Mouse (Mus musculus): Measurements from ENCODE around the gene Slc46a3.
A peak's percentile ranks its signal among the peaks of the same experiment; 100 is the strongest.

Slc46a3 gene

DNA sequence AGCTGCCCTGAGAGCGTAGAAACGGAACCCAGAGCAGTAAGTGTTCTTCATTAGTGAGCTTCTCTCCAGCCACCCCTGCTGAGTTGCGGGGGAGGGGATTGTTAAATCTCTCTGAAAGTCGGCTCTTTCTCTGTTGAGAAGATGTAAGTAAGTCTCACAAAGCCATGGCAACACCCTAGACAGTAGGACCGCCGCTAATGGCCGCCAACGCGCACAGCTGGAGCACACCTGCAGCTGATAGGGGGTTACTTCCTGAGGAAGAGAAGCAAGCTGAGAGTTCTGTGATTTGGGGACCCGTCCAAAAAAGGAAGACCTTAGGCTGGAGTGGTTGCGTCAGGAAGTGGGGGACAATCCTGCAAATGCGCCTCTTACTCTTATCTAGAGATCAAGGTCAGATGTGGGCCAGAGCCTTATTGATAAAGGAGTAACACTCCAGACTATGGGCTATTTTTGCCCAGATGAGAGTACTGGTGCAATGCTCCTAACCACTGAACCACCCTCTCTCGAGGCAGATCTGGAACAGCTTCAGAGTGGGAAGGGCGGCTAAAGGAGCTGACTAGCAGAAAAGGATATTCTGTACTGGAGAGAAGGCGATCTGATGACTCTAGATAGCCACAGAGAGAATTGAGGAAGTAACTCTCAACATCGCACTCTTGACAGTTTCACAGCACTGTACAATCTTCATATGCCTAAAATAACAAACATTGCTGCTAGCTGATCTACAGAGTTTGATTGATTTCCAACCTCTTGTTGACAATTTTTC is 1.0 kb upstream of the Slc46a3 start:
- DNase-seq (ENCODE audit: inconsistent ontology term) = no peak

DNA sequence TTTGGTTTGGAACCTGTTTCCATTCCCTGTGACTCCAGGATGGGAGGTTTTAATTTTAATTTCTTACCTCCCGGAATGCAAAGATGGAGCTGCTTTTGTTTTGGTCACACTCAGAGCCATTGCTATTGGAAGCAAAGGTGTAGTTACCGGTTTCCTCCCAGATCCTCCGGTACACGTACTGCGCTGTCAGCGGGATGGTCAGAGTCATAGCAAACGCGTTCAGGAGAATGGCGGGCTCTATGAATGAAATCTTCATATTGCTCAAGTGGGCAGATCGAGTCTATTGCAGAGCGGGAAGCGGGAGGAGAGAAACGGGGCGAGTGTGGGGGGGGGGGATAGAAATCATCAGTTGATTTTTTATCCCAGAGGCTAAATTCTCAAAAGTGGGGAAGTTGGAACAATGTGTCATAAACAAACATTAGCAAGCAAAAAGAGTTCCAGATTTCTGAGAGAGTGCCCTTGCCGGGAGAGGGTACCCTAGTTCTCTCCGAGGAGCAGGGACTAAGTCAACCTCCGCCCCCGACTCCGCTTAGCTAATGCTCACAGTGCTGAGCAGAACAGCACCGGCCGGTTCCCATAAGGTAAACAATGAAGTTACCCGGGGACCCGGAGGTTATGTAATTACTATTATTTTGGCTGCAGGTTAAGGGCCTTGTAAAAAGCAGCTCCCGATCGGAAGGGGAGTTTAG is 705 bp downstream of the Slc46a3 start:
- no peak for DNase-seq (ENCODE audit: inconsistent ontology term)

DNA sequence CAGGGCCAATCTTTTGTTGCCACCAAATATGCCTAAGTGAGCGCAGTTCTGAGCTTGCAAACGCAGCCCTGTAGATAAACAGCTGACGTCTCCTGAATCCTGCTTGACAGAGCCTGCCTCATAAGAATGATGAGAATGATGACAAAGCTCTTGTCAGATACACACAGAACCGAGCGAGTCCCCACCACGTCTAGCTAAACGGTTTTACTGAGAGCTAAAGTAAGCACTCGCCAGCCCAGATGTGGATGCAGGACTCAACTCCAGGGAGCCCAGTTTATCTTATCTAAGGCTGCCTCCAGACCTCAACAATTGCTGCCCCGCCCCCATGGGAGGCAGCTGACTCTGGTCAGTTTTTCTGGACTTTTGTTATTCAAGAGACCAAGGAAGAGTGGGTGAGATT is 1.5 kb downstream of the Slc46a3 start:
- DNase-seq (ENCODE audit: inconsistent ontology term) = no peak

DNA sequence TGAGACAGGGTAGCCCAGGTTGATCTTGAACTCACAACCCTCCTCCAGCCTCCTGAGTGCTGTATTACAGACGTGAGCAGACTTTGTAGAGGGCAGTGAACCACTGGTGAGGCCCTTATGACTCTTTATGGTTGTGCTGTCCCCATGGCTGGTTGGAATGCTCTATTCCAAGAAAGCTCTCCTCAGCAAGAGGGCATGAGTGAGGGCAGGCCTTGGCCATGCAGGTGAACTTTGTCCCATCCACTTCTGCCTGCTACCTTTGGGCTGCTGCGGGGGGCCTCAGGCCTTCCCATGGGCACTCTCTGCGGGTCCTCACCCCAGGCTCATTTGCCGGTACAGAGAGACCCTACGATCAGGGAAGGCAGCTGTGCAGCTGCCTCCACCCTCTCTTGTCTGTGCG is 1.9 kb downstream of the Slc46a3 start:
- DNase-seq (ENCODE audit: inconsistent ontology term) = no peak

DNA sequence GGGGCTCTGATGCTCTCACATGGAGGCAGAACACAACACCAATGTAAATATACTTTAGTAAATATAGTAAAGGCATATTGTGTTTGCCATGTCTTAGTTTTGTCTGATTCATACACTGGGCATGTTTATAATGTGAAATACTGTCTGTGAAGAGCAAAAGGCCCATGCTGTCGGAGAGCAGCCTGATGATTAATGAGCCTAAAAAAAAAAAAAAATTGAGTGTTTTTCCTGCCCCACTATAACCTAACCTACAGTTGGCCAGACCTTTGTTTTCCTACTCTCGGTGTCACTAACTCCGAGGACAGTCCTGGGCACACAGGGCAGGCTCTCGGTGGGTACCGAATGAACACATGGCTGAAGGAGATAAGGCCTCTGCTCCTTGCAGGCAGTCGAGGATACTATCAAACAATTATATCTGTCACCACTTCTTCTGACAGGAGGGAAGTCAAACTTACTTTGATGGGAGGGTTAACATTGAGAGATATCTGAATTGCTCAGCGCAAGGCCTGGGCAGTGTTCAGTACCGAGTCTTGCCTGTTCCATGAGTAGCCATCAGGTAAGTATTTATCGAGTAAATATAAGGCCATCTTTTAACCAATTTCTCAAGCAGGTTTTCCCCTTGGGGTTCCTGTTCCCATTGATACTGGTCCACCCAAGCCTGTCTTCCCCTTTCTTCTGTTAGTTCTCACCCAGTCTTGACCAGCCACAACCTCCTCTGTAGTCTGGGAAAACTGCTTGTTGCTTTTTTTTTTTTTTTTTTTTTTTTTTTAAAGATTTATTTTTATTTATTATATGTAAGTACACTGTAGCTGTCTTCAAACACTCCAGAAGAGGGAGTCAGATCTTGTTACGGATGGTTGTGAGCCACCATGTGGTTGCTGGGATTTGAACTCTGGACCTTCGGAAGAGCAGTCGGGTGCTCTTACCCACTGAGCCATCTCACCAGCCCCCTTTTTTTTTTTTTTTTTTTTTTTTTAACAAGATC is 6.0 kb downstream of the Slc46a3 start:
- DNase-seq (ENCODE audit: inconsistent ontology term) = no peak

DNA sequence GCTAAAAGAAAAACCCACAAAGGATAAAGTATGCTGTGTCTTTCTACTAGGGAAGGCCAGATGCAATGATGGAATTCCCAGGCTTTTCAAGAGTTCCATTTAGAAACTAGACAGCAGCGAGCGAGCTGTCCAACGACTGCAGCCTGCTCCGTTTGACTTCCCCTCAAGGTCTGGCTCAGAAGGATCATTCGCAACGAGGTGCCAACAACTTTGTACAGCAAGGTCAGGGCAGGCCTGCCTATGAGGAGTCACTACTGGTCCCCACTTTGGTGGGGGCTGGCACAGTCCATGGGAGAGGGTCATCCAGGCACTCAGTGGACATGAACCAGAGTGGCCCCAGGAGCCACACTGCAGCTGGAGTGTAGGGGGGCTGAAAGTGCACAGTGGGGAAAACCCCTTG is 11.0 kb downstream of the Slc46a3 start:
- no peak for DNase-seq (ENCODE audit: inconsistent ontology term)

DNA sequence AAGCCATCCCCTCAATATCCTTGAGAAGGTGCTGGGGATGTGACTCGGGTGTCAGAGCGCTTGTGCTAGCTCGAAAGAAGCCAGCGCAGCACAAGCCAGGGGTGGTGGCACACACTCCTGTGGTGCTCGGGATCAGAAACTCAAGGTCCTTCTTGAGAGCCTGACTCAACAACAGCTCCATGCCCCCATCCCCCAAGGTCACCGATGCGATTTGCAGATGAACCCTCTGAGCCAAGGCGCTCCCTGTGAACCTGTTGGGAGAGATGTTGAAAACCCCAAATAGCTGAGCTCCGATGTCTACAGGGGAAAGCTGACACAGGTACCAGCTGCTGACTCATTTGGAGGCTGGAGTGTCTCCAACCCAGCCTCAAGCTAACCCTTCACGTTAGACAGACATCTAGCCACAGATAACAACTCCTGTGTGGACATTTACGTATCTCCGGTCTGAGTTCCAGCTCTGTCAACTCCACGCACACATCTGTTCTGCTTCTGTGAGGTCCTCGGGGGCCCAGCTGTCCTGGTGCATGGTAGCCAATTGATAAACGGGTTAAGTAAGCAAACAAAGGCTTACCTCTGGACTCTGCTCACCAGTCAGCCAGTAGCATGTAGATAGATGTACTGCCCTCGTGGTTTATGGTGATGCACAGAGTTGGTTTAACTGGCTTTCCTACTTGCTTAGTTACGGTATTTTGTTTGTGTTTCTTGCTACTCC is 14.5 kb downstream of the Slc46a3 start:
- no peak for DNase-seq (ENCODE audit: inconsistent ontology term)

DNA sequence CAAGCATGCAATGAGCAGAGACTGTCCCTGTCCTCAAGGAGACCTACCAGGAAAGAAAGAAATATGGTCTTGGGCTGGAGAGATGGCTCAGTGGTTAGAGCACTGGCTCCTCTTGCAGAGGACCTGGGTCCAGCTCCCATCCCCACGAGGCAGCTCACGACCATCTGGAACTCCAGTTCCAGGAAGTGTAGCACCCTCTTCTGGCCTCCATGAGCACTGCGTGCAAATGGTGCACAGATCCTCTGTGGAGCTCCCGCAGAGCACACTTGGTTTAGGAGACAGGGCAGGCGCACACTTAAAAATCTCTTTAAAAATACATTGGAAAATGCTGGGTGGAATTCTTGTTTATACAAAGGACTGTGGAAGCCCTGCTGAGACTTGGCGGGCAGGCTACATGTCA is 17.1 kb downstream of the Slc46a3 start:
- DNase-seq (ENCODE audit: inconsistent ontology term) = no peak

DNA sequence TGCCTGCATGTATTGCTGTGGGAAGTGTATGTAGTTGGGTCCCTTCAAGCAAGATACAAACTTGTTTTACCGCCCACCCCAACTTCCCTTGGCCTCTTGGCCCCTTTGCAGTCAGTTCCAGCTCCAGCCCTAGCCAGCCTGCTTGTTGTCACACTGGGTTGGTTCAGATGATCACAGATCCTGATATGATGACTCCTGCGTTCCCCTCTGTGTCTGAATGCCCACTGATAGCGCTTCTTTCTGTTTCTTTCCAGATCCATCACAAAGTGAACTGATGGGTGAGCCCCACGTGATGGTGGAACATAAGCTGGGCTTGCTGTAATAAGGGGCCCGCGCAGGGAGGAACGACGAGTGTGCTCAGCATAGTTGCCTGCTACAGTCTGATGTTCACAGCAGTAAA is 19.4 kb downstream of the Slc46a3 start:
- no peak for DNase-seq (ENCODE audit: inconsistent ontology term)

DNA sequence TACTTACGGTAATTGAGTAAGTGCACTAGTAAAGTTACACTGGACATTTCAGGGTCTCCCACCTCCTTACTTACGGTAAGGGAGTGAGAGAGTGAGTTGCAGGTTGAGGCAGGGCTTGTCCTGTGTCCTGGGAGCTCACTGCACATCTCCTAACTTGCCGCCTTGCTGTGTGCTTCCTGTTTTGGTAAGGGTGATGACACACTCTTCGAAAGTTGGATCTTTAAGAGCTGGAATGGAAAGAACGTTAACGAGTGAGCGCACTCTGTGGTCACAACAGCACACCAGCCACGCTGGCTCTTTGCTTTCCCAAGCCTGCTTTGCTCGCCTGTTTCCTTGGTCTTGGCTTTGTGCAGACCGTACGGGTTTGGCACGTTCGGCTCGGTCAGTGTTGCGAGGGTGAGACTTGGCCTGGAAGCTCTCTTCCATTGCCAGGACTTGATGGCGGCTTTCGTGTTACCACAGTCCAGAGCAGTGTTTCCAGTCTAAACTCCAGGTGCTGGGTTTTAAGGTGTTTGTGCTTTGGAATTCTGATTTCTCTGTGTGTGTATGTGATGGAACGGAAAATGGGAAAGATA is 20.0 kb downstream of the Slc46a3 start:
- no peak for DNase-seq (ENCODE audit: inconsistent ontology term)

DNA sequence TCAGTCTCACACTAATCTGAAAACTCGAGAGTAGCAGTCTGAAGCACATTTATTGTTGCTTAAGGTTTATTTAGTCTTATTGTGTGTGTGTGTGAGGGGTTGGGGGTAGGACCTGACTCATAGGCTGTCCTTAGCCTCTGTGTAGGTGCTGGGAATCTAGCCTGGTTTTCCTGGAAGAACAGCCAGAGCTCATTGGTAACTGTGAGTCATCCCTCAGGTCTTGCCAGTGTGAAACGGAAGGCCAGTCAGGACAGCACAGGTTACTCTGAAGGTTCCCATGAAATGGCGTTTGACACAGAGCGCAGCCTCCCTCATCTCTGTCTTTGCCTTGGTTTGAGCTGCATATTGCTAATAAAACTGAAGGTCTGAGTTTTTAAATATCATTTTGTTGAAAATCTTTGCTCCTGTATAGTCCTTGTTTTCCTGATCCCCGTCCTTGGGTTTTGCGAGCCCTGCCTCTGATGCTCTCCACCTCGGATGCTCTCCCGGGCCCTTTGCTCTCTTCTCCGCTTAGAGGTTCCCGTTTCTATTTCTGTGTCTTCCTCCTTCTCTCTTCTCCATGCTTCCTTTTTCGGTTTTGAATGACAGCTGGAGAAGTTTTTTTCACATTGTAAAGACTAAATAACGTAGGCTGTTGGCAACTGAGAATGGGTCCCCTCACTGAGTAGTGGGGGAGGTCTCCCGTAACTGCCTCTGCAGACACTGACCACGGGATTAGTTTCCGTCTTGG is 23.4 kb downstream of the Slc46a3 start:
- DNase-seq (ENCODE audit: inconsistent ontology term) = no peak

DNA sequence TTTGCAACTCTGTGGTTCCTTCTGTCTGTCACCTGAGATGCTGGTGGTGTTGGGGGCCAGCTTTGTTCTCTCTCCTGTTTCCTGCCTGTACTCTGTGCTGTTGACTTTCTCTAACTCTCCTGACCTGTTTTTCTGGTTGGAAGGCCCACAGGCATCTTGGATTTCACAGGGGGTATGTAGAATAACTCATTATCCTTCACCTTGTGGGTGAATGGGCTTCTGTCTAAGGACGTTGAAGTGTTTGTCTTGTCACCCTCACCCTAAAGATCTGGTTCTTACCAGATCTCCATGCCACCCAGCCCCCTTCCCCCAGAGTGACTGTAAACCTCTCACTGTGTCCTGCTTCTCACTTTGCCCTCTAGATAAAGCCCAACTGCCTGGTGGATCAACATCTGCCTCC is 24.3 kb downstream of the Slc46a3 start:
- DNase-seq (ENCODE audit: inconsistent ontology term) = no peak

DNA sequence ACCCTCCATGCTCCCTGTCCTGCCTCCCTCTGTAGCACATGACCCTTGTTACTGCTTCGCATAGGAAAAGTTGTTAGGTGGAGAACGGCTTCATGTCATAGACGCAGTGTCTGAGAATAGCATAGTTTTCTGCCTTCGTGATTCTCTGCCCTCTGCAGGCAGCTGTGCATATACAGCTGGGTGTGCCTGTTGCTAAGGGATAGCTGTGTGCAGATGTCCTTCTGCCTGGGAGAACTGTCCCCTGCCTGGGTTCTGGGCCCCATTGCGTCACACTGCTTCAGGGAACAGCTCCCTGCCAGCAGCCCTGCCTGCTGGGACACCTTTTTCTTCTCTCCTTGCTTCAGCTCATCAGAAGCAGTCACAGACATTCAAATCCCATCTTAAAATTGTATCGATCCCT is 25.0 kb downstream of the Slc46a3 start:
- DNase-seq (ENCODE audit: inconsistent ontology term) = no peak

DNA sequence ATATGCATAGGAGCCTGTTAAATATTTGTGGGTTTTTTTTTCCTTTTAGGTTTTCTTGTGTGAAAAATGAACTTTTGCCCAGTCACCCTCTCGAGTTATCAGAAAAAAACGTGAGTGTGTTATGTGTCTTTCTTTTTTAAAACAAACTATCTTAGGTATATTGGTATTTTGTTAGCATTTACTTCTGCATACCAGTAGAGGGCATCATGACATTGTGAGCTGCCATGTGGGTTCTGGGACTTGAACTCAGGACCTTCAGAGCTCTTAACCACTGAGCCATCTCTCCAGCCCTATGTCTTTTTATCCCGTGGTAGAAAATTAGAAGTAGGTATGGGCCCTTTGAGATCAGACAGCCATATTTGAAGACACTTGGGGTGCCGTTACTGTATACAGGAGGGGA is 25.9 kb downstream of the Slc46a3 start:
- no peak for DNase-seq (ENCODE audit: inconsistent ontology term)

DNA sequence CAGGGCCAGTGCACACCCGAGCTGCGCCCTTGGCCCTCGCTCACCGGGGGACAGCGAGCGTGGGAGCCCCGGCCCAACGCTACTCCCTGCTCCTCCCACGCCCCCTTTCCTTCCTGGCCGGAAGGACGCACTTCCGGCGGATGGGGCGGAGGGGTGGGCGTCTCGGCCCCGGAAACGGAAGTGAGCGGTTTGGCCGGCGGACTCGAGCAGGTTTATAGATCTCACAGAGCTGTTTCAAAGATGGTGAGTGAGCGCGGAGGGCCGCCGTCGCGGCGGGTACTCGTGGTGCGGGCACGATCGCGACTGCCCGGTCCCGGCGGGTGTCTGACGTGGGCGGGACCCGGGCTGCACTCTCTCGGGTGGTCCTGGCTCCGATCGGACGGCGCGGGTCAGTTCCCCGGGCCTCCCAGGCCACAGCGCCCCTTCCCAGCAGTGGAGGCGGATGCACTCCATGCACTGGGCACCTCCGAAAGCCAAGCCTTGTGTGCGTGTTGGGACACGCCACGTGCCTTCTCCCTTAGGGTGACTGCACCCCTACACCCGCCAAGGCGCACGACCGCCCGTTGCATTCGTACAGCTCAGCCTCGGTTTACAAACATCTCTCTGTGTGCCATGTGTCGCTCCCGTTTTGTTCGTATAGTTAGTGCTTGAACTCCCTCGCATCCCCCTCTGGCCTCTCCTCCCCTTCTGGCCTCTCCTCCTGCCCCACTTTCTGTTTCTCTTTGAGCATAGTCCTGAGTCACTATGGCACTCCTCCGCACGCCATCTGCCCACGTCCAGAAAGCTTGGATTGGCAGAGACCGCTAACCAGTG is 34.0 kb downstream of the Slc46a3 start, which contains the start of gene Pomp:
Gene Pomp, plus strand, starts transcription at position 13 of the 813 bp plus-strand sequence.
- peak; percentile 96 for DNase-seq (ENCODE audit: inconsistent ontology term)

DNA sequence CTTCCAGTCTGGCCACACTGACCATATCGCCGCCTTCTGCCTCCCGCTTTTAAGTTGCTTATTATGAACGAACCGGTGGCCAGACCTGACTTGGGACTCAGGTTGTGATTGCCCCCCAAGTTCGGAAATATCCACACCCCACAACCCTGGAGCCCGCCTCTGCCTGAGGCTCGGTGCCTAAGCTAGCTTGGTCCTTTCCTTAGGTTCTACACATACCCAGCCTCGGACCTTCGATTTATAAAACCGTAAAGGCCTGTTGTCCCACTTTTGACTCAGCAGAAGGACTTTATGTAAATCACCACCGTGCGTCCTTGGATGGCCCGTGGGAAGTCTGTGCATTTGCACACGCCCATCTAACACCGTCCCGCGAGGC is 34.6 kb downstream of the Slc46a3 start:
- DNase-seq (ENCODE audit: inconsistent ontology term) = no peak

DNA sequence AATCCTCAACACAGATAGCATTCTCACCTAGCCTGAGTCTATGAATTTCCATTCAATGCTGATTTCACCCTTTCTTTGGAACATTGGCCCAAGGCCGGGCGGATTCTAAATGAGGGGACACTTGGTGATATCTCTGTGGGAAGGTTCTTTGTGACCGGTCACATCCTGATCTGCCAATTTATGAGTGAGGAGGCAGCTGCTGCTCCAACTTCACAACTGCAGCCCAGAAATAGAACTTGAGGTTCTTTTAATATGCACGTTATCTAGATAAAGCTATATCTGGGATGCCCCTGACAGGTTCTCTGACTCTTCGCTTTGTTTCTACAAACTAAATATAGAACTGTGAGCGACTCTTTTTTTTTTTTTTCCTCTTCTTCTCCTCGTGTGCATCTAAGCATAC is 44.4 kb downstream of the Slc46a3 start:
- DNase-seq (ENCODE audit: inconsistent ontology term) = no peak

DNA sequence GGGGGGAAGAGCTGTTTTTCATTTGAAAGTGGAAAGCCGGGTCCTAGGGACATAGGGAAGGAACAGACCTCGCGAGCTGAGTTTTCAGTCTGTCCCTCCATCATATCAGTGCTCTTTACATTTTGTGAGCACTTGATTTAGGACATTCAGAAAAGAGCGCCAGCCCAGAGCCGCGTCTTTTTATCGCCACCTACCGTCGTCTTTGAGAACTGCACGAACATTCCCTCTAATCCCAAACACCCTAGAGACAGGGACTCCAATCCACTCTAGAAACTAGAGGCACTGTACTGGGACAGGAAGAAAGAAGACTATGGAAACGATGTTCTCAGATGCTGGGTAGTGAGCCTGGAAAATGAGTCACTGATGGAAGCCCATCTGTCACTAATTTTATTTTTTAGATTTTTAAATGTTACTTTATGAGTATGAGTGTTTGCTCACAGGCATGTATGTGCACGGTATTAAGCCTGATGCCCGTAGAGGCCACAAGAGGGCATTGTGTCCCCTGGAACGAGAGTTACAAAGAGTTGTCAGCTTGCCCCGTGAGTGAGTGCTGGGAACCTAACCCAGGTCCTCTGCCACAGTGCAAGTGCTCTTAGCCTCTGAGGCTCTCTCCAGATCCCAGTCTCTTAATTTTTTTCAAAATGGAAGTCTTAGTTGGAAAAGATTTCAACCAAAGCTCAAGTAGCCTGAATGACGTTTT is 46.3 kb downstream of the Slc46a3 start:
- peak; percentile 49 for DNase-seq (ENCODE audit: inconsistent ontology term)

DNA sequence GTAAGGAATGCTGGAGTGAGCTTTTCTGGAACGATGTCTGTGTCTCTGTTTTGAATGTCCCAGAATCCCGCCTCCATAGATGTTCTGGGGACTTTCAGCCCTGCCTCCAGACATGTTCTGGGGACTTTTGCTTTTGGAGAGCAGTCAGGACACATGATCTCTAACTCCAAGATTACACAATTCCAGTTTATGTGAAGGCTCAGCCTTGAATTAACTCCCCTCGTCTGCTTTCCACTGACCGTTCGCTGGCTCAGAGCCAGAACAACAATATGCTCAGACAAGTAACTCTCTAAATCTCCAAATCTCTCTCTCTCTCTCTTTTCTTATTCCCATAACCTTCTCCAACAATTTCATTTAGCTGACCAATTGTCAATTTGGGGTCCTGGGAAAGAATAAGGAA is 47.3 kb downstream of the Slc46a3 start:
- DNase-seq (ENCODE audit: inconsistent ontology term) = no peak

All from Muller cell, postnatal 12 days (primary cell).